20 mouse cellular contexts compared by ENCODE assay signal in the genomic region with DNA sequence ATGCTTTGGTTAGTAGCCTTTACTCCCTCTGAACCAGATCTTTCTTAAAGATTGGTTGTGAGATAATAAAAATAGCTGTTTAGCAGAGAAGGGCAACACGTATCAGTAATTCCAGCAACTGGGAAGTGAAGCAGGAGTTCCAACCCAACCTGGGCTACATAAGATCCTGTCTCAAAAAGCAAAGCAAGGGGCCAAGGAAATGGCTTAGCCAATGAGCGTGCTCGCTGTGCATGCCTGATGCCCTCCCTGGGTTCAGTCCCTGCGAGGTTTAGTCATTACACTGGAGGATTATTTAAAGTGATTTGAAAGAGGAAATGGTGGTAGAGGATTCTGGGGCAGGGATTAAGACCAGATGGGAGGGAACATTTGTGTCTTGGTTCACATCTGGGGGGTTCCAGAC.
"Had no signal": no experiment of that assay in that cellular context is flagged by ENCODE, and none has a peak within 500 bp of the region (broad histone marks: within the 10 kb centered on the region; RNA-seq: fewer than 3 reads in every experiment).

No protein-coding gene starts in this region.

- H3K27ac ChIP-seq: liver, embryonic 15.5 days; lung, embryonic 15.5 days; macrophage; midbrain, embryonic 12.5 days; neural tube, embryonic 12.5 days had no signal

- DNase-seq: liver, postnatal 0 days; lung, adult 2 months; lung, postnatal 14 days; lung, postnatal 36 days; midbrain, embryonic 14.5 days; retina, postnatal 1 day; right cerebral cortex, adult 18-20 months; right cerebral cortex, postnatal 25 days; right cerebral cortex, postnatal 4 days; spleen, adult 18-20 months; thymus, adult 18-20 months; thymus, postnatal 25 days; thymus, postnatal 4 days had no signal

- H3K4me1 ChIP-seq: midbrain, embryonic 12.5 days; neural tube, embryonic 12.5 days had no signal

- H3K4me2 ChIP-seq: liver, embryonic 15.5 days; lung, embryonic 15.5 days; midbrain, embryonic 12.5 days; neural tube, embryonic 12.5 days had no signal

- H3K9me3 ChIP-seq: liver, embryonic 15.5 days; lung, embryonic 15.5 days; midbrain, embryonic 12.5 days; neural tube, embryonic 12.5 days had no signal

- H3K4me3 ChIP-seq: liver, embryonic 15.5 days; lung, embryonic 15.5 days; megakaryocyte, embryonic 14.5 days; midbrain, embryonic 12.5 days; neural tube, embryonic 12.5 days had no signal

- H3K9ac ChIP-seq: liver, embryonic 15.5 days; liver, postnatal 0 days; lung, embryonic 15.5 days; midbrain, embryonic 12.5 days; neural tube, embryonic 12.5 days had no signal

- H3K36me3 ChIP-seq: liver, embryonic 15.5 days; lung, embryonic 15.5 days; midbrain, embryonic 12.5 days; neural tube, embryonic 12.5 days had no signal

- H3K27me3 ChIP-seq: liver, embryonic 15.5 days; lung, embryonic 15.5 days; megakaryocyte, embryonic 14.5 days; midbrain, embryonic 12.5 days; neural tube, embryonic 12.5 days had no signal

- ATAC-seq: liver, postnatal 0 days; lung, postnatal 0 days had no signal
